Mouse (Mus musculus): ENCODE results near the gene Slc9b1.

Slc9b1 gene

GRCm38 (mm10) chr3:135397112-135397511 is 49.3 kb downstream of the Slc9b1 start:
- peaks cover 8% of the 10 kb centered on the region for H3K4me1 ChIP-seq (replicated peaks; ENCODE audit: low read depth, low read length)
- no peaks in the 10 kb centered on the region for H3K9me3 ChIP-seq (ENCODE audit: low read length)
- TF ChIP-seq NANOG (IDR thresholded peaks at IDR 0.05; ENCODE audit: borderline replicate concordance, low read length) (no peak), POU5F1 (IDR thresholded peaks at IDR 0.05; ENCODE audit: borderline replicate concordance, low read length) (no peak)
- H3K36me3 ChIP-seq (ENCODE audit: insufficient read depth, low read length): no peaks in the 10 kb centered on the region; the same call in 1 of the 2 replicates
- H3K27me3 ChIP-seq (ENCODE audit: insufficient read depth, low read length): no peaks in the 10 kb centered on the region
- no peak overlapping the region for H3K4me3 ChIP-seq (replicated peaks; ENCODE audit: low read length)

GRCm38 (mm10) chr3:135402201-135402658 is 54.4 kb downstream of the Slc9b1 start:
- Histone ChIP-seq H3K27me3 (ENCODE audit: insufficient read depth, low read length) (no peaks in the 10 kb centered on the region), H3K9me3 (ENCODE audit: low read length) (no peaks in the 10 kb centered on the region), H3K4me3 (replicated peaks; ENCODE audit: low read length) (no peak overlapping the region), H3K4me1 (replicated peaks; ENCODE audit: low read depth, low read length) (peaks cover 20% of the 10 kb centered on the region), H3K36me3 (ENCODE audit: insufficient read depth, low read length) (peaks cover 11% of the 10 kb centered on the region; the same call in 1 of the 2 replicates)
- TF ChIP-seq CTCF (conservative IDR thresholded peaks at IDR 0.05; ENCODE audit: low read length) (peak; percentile 83), POU5F1 (IDR thresholded peaks at IDR 0.05; ENCODE audit: borderline replicate concordance, low read length) (no peak)

- H3K9me3 ChIP-seq (ENCODE audit: low read length): no peaks in the 10 kb centered on the region
- TF ChIP-seq NANOG (IDR thresholded peaks at IDR 0.05; ENCODE audit: borderline replicate concordance, low read length) (no peak), CTCF (conservative IDR thresholded peaks at IDR 0.05; ENCODE audit: low read length) (no peak)
- peaks cover 20% of the 10 kb centered on the region for H3K4me1 ChIP-seq (replicated peaks; ENCODE audit: low read depth, low read length)
- peaks cover 12% of the 10 kb centered on the region; the same call in 1 of the 2 replicates for H3K36me3 ChIP-seq (ENCODE audit: insufficient read depth, low read length)
- H3K27me3 ChIP-seq (ENCODE audit: insufficient read depth, low read length): no peaks in the 10 kb centered on the region
- H3K4me3 ChIP-seq (replicated peaks; ENCODE audit: low read length): peak overlapping the region; percentile 53
Observed at GRCm38 (mm10) chr3:135403211-135403610, 55.4 kb downstream of the Slc9b1 start.

GRCm38 (mm10) chr3:135403856-135404255 is 56.0 kb downstream of the Slc9b1 start:
- TF ChIP-seq CTCF (conservative IDR thresholded peaks at IDR 0.05; ENCODE audit: low read length) (peak; percentile 33), POU5F1 (IDR thresholded peaks at IDR 0.05; ENCODE audit: borderline replicate concordance, low read length) (no peak)
- Histone ChIP-seq H3K9me3 (ENCODE audit: low read length) (no peaks in the 10 kb centered on the region), H3K4me3 (replicated peaks; ENCODE audit: low read length) (no peak overlapping the region), H3K4me1 (replicated peaks; ENCODE audit: low read depth, low read length) (peaks cover 22% of the 10 kb centered on the region), H3K27me3 (ENCODE audit: insufficient read depth, low read length) (no peaks in the 10 kb centered on the region), H3K36me3 (ENCODE audit: insufficient read depth, low read length) (peaks cover 12% of the 10 kb centered on the region; the same call in 1 of the 2 replicates)

- Histone ChIP-seq H3K4me1 (replicated peaks; ENCODE audit: low read depth, low read length) (peaks cover 26% of the 10 kb centered on the region), H3K27me3 (ENCODE audit: insufficient read depth, low read length) (no peaks in the 10 kb centered on the region), H3K4me3 (replicated peaks; ENCODE audit: low read length) (no peak overlapping the region), H3K36me3 (ENCODE audit: insufficient read depth, low read length) (peaks cover 12% of the 10 kb centered on the region; the same call in 1 of the 2 replicates), H3K9me3 (ENCODE audit: low read length) (no peaks in the 10 kb centered on the region)
- TF ChIP-seq POU5F1 (IDR thresholded peaks at IDR 0.05; ENCODE audit: borderline replicate concordance, low read length) (no peak), NANOG (IDR thresholded peaks at IDR 0.05; ENCODE audit: borderline replicate concordance, low read length) (no peak), CTCF (conservative IDR thresholded peaks at IDR 0.05; ENCODE audit: low read length) (no peak)
Observed at GRCm38 (mm10) chr3:135404599-135404998, 56.8 kb downstream of the Slc9b1 start.

- no peak for TF ChIP-seq POU5F1 (IDR thresholded peaks at IDR 0.05; ENCODE audit: borderline replicate concordance, low read length)
- TF ChIP-seq NANOG (IDR thresholded peaks at IDR 0.05; ENCODE audit: borderline replicate concordance, low read length): no peak
- no peak for TF ChIP-seq CTCF (conservative IDR thresholded peaks at IDR 0.05; ENCODE audit: low read length)
- Histone ChIP-seq H3K4me3 (replicated peaks; ENCODE audit: low read length) (no peak overlapping the region), H3K4me1 (replicated peaks; ENCODE audit: low read depth, low read length) (peaks cover 29% of the 10 kb centered on the region), H3K36me3 (ENCODE audit: insufficient read depth, low read length) (peaks cover 12% of the 10 kb centered on the region; the same call in 1 of the 2 replicates), H3K9me3 (ENCODE audit: low read length) (no peaks in the 10 kb centered on the region), H3K27me3 (ENCODE audit: insufficient read depth, low read length) (no peaks in the 10 kb centered on the region)
Observed at GRCm38 (mm10) chr3:135407351-135407750, 59.5 kb downstream of the Slc9b1 start.

GRCm38 (mm10) chr3:135409219-135409618 is 61.4 kb downstream of the Slc9b1 start:
- H3K36me3 ChIP-seq (ENCODE audit: insufficient read depth, low read length): peaks cover 18% of the 10 kb centered on the region; the same call in 1 of the 2 replicates
- H3K27me3 ChIP-seq (ENCODE audit: insufficient read depth, low read length): no peaks in the 10 kb centered on the region
- no peak overlapping the region for H3K4me3 ChIP-seq (replicated peaks; ENCODE audit: low read length)
- H3K4me1 ChIP-seq (replicated peaks; ENCODE audit: low read depth, low read length): peaks cover 28% of the 10 kb centered on the region
- TF ChIP-seq NANOG (IDR thresholded peaks at IDR 0.05; ENCODE audit: borderline replicate concordance, low read length): no peak
- peak; percentile 43 for TF ChIP-seq CTCF (conservative IDR thresholded peaks at IDR 0.05; ENCODE audit: low read length)
- no peak for TF ChIP-seq POU5F1 (IDR thresholded peaks at IDR 0.05; ENCODE audit: borderline replicate concordance, low read length)
- H3K9me3 ChIP-seq (ENCODE audit: low read length): no peaks in the 10 kb centered on the region

- H3K36me3 ChIP-seq (ENCODE audit: insufficient read depth, low read length): peaks cover 21% of the 10 kb centered on the region; the same call in 1 of the 2 replicates
- peaks cover 35% of the 10 kb centered on the region for H3K4me1 ChIP-seq (replicated peaks; ENCODE audit: low read depth, low read length)
- no peaks in the 10 kb centered on the region for H3K27me3 ChIP-seq (ENCODE audit: insufficient read depth, low read length)
- no peaks in the 10 kb centered on the region for H3K9me3 ChIP-seq (ENCODE audit: low read length)
- H3K4me3 ChIP-seq (replicated peaks; ENCODE audit: low read length): peak overlapping the region; percentile 50
- TF ChIP-seq CTCF (conservative IDR thresholded peaks at IDR 0.05; ENCODE audit: low read length): no peak
- no peak for TF ChIP-seq POU5F1 (IDR thresholded peaks at IDR 0.05; ENCODE audit: borderline replicate concordance, low read length)
- TF ChIP-seq NANOG (IDR thresholded peaks at IDR 0.05; ENCODE audit: borderline replicate concordance, low read length): no peak
Observed at GRCm38 (mm10) chr3:135411056-135411455, 63.2 kb downstream of the Slc9b1 start.

- Histone ChIP-seq H3K36me3 (ENCODE audit: insufficient read depth, low read length) (peaks cover 26% of the 10 kb centered on the region; the same call in 1 of the 2 replicates), H3K4me1 (replicated peaks; ENCODE audit: low read depth, low read length) (peaks cover 38% of the 10 kb centered on the region), H3K4me3 (replicated peaks; ENCODE audit: low read length) (no peak overlapping the region), H3K9me3 (ENCODE audit: low read length) (no peaks in the 10 kb centered on the region), H3K27me3 (ENCODE audit: insufficient read depth, low read length) (no peaks in the 10 kb centered on the region)
- no peak for TF ChIP-seq POU5F1 (IDR thresholded peaks at IDR 0.05; ENCODE audit: borderline replicate concordance, low read length)
- TF ChIP-seq NANOG (IDR thresholded peaks at IDR 0.05; ENCODE audit: borderline replicate concordance, low read length): no peak
- TF ChIP-seq CTCF (conservative IDR thresholded peaks at IDR 0.05; ENCODE audit: low read length): no peak
Observed at GRCm38 (mm10) chr3:135411824-135412223, 64.0 kb downstream of the Slc9b1 start.
